Mouse (Mus musculus) adipocyte (in vitro differentiated cells): ENCODE results near the gene Ccser1.
"Not testable (repeated sequence)": the region's sequence is repeated elsewhere in the genome, so short reads cannot be mapped to it uniquely, and the experiment has no call there.

Experiments
- DNase-seq: peaks from one replicate; pipeline ENCODE4 v3.0.0-alpha.2; 2016; ENCODE audit warnings: low spot score

Ccser1 gene

GRCm38 (mm10) chr6:61225302-61225701 lies 45.2 kb downstream of the Ccser1 start:
- no peak for DNase-seq

GRCm38 (mm10) chr6:61230058-61230718 lies 50.1 kb downstream of the Ccser1 start:
- DNase-seq: no peak

GRCm38 (mm10) chr6:61233060-61233459 lies 52.9 kb downstream of the Ccser1 start:
- DNase-seq: no peak

GRCm38 (mm10) chr6:61233548-61234187 lies 53.5 kb downstream of the Ccser1 start:
- DNase-seq: no peak

- no peak for DNase-seq
Measured at GRCm38 (mm10) chr6:61240618-61241017, 60.5 kb downstream of the Ccser1 start.

- DNase-seq: no peak
Measured at GRCm38 (mm10) chr6:61242556-61242955, 62.4 kb downstream of the Ccser1 start.

GRCm38 (mm10) chr6:61246523-61246922 lies 66.4 kb downstream of the Ccser1 start:
- no peak for DNase-seq

GRCm38 (mm10) chr6:61247842-61248472 lies 67.8 kb downstream of the Ccser1 start:
- no peak for DNase-seq

- DNase-seq: no peak
Measured at GRCm38 (mm10) chr6:61248700-61249099, 68.6 kb downstream of the Ccser1 start.

GRCm38 (mm10) chr6:61251232-61251631 lies 71.1 kb downstream of the Ccser1 start:
- DNase-seq: no peak

- no peak for DNase-seq
Measured at GRCm38 (mm10) chr6:61252912-61253311, 72.8 kb downstream of the Ccser1 start.

- not testable (repeated sequence) for DNase-seq
Measured at GRCm38 (mm10) chr6:61255874-61256273, 75.8 kb downstream of the Ccser1 start.

GRCm38 (mm10) chr6:61258847-61259634 lies 78.9 kb downstream of the Ccser1 start:
- no peak for DNase-seq

GRCm38 (mm10) chr6:61261381-61261780 lies 81.3 kb downstream of the Ccser1 start:
- no peak for DNase-seq

- no peak for DNase-seq
Measured at GRCm38 (mm10) chr6:61262448-61262847, 82.3 kb downstream of the Ccser1 start.

- DNase-seq: no peak
Measured at GRCm38 (mm10) chr6:61263291-61263690, 83.2 kb downstream of the Ccser1 start.

- DNase-seq: no peak
Measured at GRCm38 (mm10) chr6:61271033-61271432, 90.9 kb downstream of the Ccser1 start.

GRCm38 (mm10) chr6:61273430-61273829 lies 93.3 kb downstream of the Ccser1 start:
- no peak for DNase-seq

GRCm38 (mm10) chr6:61279506-61279905 lies 99.4 kb downstream of the Ccser1 start:
- no peak for DNase-seq

GRCm38 (mm10) chr6:61292927-61293326 lies 112.8 kb downstream of the Ccser1 start:
- DNase-seq: no peak

- DNase-seq: peak; percentile 31
Measured at GRCm38 (mm10) chr6:61295535-61295934, 115.4 kb downstream of the Ccser1 start.
